Mouse (Mus musculus) small intestine, adult 2 months (tissue): ENCODE measurements around the gene Umad1.

Experiments used
- CTCF ChIP-seq: fragments of 200-500 bp; IDR thresholded peaks from 2 replicates; pipeline ENCODE4 v1.5.1; 2012; ENCODE audit warnings: low read depth, mild to moderate bottlenecking, control low read depth, inconsistent platforms, low read length, moderate library complexity, mixed read lengths; ENCODE audit not compliant: insufficient replicate concordance, insufficient read length; ENCODE audit errors: extremely low read depth
- POLR2A ChIP-seq: fragments of 200-500 bp; IDR thresholded peaks from 2 replicates; pipeline ENCODE4 v1.6.1; 2012; ENCODE audit warnings: low read depth, mild to moderate bottlenecking, control low read depth, inconsistent platforms, low read length, moderate library complexity

- no peak for TF ChIP-seq CTCF
- no peak for TF ChIP-seq POLR2A
These were observed 154.9 kb downstream of the Umad1 start for GRCm38 (mm10) chr6:8414020-8414419.
